Mouse (Mus musculus) forebrain, embryonic 16.5 days (tissue): ENCODE data around the gene Lsr. TPM values are rescaled to one million over a fixed set of nuclear protein-coding genes. Genes with fewer than 3 reads are reported as not detected.

Experiments
- ATAC-seq: fragments of 200-750 bp; cut with Nextera tagmentation; 2 replicates; pipeline ENCODE4 v1.8.0; 2017; ENCODE audit warnings: mild to moderate bottlenecking, moderate library complexity
- H3K27ac ChIP-seq: fragments of 300-500 bp; sonication (generic); 2 replicates; pipeline ENCODE4 v1.5.1; 2014; ENCODE audit warnings: low read length, control low read depth
- H3K27me3 ChIP-seq: fragments of 300-500 bp; sonication (generic); replicated peaks from 2 replicates; pipeline ENCODE4 v1.6.1; 2014; ENCODE audit warnings: low read length; ENCODE audit not compliant: control insufficient read depth, insufficient read depth
- H3K36me3 ChIP-seq: fragments of 300-500 bp; sonication (generic); 2 replicates; pipeline ENCODE4 v1.6.1; 2014; ENCODE audit not compliant: control insufficient read depth, insufficient read depth
- H3K4me1 ChIP-seq: fragments of 300-500 bp; sonication (generic); replicated peaks from 2 replicates; pipeline ENCODE4 v1.6.1; 2014; ENCODE audit warnings: low read length; ENCODE audit not compliant: control insufficient read depth, insufficient read depth
- H3K4me2 ChIP-seq: fragments of 300-500 bp; sonication (generic); 2 replicates; pipeline ENCODE4 v1.6.1; 2014; ENCODE audit warnings: mild to moderate bottlenecking, low read length, control low read depth
- H3K4me3 ChIP-seq: fragments of 300-500 bp; sonication (generic); replicated peaks from 2 replicates; pipeline ENCODE4 v1.5.1; 2014; ENCODE audit warnings: mild to moderate bottlenecking, low read length, control low read depth
- H3K9ac ChIP-seq: fragments of 300-500 bp; sonication (generic); replicated peaks from 2 replicates; pipeline ENCODE4 v1.6.1; 2014; ENCODE audit warnings: low read depth, low read length, control low read depth
- H3K9me3 ChIP-seq: fragments of 300-500 bp; sonication (generic); 2 replicates; pipeline ENCODE4 v1.6.1; 2016; ENCODE audit warnings: low read length; ENCODE audit not compliant: control insufficient read depth
- WGBS: fragments of 180-500 bp; shearing (Covaris S2); extraction: QIAGEN DNeasy Blood & Tissue Kit; methylation state at CpG from one replicate; pipeline ENCODE4 v1.1.7; 2014; 5-methylcytosine and 5-hydroxymethylcytosine counted together
- polyA plus RNA-seq: library from polyadenylated mRNA; unstranded; fragments of >200 nt; fragmentation: Nextera tagmentation; extraction: Ambion mirVana; gene quantifications from 2 replicates; pipeline ENCODE4 v1.2.1, GENCODE M21; 2015

Gene Lsr
- polyA plus RNA-seq: 21.3 and 23.2 TPM in 2 replicates

DNA sequence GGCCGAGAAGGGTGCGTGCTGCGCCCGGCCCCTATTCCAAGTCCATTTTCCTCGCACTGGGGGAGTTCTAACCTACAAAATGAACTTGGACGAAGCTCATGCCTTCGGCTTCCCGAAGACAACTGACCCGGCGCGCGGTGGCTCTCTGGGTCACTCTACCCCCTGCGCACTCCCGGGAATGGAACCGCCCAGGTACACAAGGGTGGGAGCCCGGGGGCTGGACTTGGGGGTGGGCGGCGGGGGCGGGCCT is at the start of gene Lsr:
Gene Lsr, minus strand, starts transcription at position 214 of the 250 bp plus-strand sequence.
- no peaks in the 10 kb centered on the region for H3K9me3 ChIP-seq
- peaks cover 3% of the 10 kb centered on the region; the same call in 1 of the 2 replicates for H3K27me3 ChIP-seq
- no peaks in the 10 kb centered on the region for H3K36me3 ChIP-seq
- ATAC-seq: no peak; the same call in none of the 2 replicates
- H3K4me3 ChIP-seq: peak within 1 kb of the TSS; percentile 36
- WGBS: 4% methylated on average over 18 of the region's 19 CpGs
- H3K4me1 ChIP-seq: peaks cover 9% of the 10 kb centered on the region
- peak within 1 kb of the TSS; percentile 26 for H3K9ac ChIP-seq
- H3K4me2 ChIP-seq: peak within 1 kb of the TSS; percentile 57
- no peak within 1 kb of the TSS for H3K27ac ChIP-seq

DNA sequence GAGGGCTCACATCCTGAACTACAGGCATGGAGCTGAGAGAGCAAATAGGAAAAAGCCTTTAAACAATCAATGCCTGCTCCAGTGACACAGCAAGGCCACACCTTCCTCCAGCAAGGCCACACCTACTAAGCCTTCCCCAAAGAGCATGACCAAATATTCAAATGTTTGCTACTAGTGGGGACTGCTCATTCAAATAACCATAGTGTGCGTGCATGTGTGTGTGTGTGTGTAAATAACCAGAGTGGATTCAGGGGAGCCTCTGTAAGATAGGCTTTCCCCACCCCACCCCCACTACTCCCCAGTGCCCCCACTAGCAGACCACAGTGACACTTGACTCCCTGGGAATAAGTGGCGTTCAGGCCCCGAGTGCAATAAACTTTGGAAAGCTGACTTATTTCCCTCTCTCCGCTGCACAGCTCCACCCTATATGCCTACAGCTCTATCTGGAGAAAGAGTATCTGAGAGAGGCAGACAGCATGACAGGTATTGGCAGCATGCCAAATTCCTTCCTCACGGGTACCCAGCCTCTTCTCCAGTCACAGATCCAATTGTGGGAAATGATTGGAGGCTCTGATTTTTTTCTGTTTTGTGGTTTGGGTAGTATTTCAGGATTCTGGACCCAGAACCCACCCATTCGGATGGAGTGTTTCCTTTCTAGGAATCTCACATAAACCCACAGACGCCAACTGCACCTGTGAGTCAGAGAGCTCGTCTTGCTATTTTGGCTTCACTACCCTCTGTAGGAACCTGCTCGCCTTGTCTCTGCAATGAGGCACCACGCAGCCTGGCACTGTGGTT is 44.0 kb upstream of the Lsr start:
- Histone ChIP-seq H3K4me3 (no peak overlapping the region), H3K9ac (no peak overlapping the region), H3K27me3 (no peaks in the 10 kb centered on the region), H3K4me1 (peaks cover 8% of the 10 kb centered on the region; the same call in 1 of the 2 replicates), H3K27ac (0 out of 2 replicates have a peak overlapping the region, but pooled peaks have one; percentile 20), H3K4me2 (no peak overlapping the region), H3K36me3 (no peaks in the 10 kb centered on the region), H3K9me3 (no peaks in the 10 kb centered on the region)
- 42% methylated on average over 10 of the region's 10 CpGs for WGBS
- ATAC-seq: peak; percentile 54

DNA sequence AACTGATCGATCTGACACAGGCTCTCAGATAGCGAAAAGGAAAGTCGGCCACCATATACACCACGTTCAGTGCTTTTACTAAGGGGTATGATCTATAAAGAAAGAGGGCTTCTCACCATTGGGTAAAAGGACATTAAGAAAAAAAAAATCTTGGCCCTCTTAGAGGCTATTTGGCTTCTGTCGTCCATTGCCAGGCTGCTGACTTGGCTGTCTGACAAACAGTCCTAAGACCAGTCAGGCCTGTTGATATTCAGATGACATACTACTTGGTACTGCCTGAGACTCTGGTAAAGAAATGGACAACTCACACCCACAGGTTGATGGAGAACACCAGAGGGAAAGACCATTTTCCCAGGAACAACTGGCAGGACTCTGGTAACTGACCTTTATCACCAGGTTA is 39.7 kb upstream of the Lsr start:
- Histone ChIP-seq H3K36me3 (no peaks in the 10 kb centered on the region), H3K27ac (no peak overlapping the region), H3K4me2 (no peak overlapping the region), H3K27me3 (no peaks in the 10 kb centered on the region), H3K4me3 (no peak overlapping the region), H3K4me1 (peaks cover 8% of the 10 kb centered on the region; the same call in 1 of the 2 replicates), H3K9ac (no peak overlapping the region), H3K9me3 (no peaks in the 10 kb centered on the region)
- no peak for ATAC-seq
- 86% methylated on average over 5 of the region's 5 CpGs for WGBS

DNA sequence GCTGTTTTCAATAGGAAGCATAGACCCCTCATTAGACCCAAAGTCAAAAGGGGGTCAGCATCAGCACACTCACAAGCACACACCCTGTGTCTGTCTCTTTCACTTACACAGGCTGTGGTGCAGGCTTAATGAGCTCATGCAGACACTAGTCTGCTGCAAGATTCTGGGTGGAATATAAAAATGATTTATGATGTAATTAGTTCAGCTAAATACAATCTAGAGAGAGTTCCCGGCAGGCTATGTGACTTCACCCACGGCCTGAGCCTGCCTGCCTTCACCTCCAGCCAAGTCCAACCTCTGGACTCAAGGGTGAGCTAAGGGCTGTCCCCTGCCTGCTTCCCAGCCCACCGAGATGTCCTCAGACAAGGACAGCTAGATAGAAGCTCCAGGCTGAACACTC is 35.6 kb upstream of the Lsr start:
- Histone ChIP-seq H3K36me3 (no peaks in the 10 kb centered on the region), H3K9me3 (no peaks in the 10 kb centered on the region), H3K4me3 (no peak overlapping the region), H3K4me1 (no peaks in the 10 kb centered on the region), H3K4me2 (no peak overlapping the region), H3K27ac (no peak overlapping the region), H3K9ac (no peak overlapping the region), H3K27me3 (no peaks in the 10 kb centered on the region)
- WGBS: 81% methylated on average over 3 of the region's 3 CpGs
- no peak for ATAC-seq

DNA sequence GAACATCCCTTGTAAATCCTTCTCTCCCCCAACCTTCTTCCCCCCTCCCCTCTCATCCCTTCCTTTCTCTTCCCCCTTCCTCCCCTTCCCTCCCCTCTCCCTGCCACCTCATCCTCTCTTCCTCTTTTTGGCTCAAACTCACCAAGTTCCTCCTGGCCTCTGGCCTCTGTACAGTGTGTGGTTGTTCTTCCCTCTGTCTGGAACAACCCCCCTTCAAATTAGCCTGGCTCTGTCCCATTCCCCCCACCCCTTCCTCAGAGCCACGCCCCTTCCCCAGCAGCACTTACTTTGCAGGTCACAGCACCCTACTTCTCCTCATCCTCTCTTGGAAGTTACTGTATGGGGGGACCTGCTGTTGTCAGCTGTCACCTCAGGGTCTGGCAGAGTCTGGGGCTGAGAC is 34.9 kb upstream of the Lsr start:
- ATAC-seq: no peak
- Histone ChIP-seq H3K9me3 (no peaks in the 10 kb centered on the region), H3K4me1 (no peaks in the 10 kb centered on the region), H3K27ac (no peak overlapping the region), H3K4me3 (no peak overlapping the region), H3K4me2 (no peak overlapping the region), H3K9ac (no peak overlapping the region), H3K27me3 (no peaks in the 10 kb centered on the region), H3K36me3 (no peaks in the 10 kb centered on the region)
- 69% methylated on average over 1 of the region's 1 CpGs for WGBS

DNA sequence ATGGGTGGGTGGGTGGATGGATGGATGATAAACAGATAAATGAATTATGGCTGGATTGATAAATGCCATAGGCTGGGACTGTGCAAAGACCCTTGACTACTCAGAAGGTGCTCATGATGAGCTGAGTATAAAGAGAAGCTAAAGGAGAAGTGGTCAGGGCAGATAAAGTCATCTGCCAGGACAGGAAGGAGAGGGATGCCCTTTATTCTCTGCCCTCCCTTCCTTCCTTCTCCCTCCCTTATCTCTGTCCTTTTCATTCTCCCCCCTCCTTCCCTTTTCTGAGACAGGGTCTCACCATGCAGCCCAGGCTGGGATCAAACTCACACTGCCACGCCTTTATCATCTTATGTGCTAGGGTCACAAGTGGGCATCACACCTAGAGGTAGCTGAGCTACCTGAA is 34.5 kb upstream of the Lsr start:
- Histone ChIP-seq H3K27ac (no peak overlapping the region), H3K27me3 (no peaks in the 10 kb centered on the region), H3K36me3 (no peaks in the 10 kb centered on the region), H3K4me3 (no peak overlapping the region), H3K4me1 (no peaks in the 10 kb centered on the region), H3K9me3 (no peaks in the 10 kb centered on the region), H3K9ac (no peak overlapping the region), H3K4me2 (no peak overlapping the region)
- WGBS: 100% methylated on average over 1 of the region's 1 CpGs
- ATAC-seq: no peak

DNA sequence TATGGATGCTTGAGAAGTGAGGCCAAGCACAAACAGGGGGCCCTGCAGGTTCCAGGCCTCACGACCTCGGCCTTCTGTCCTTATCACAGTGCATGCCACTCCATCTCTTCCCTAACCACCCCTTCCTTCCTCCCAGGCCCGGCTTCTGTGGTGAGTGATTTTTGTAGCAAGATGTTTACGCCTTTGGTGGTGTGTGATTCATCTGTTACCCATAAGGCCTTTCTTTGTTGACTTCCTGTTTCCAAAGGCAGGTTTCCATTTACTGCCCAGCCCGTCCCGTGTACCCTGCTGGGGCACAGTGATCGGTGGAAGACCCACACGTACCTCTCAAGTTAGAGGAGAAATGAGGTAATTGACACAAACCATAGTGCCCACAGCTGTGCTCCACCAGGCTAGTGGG is 29.4 kb upstream of the Lsr start:
- WGBS: 85% methylated on average over 8 of the region's 8 CpGs
- ATAC-seq: no peak

DNA sequence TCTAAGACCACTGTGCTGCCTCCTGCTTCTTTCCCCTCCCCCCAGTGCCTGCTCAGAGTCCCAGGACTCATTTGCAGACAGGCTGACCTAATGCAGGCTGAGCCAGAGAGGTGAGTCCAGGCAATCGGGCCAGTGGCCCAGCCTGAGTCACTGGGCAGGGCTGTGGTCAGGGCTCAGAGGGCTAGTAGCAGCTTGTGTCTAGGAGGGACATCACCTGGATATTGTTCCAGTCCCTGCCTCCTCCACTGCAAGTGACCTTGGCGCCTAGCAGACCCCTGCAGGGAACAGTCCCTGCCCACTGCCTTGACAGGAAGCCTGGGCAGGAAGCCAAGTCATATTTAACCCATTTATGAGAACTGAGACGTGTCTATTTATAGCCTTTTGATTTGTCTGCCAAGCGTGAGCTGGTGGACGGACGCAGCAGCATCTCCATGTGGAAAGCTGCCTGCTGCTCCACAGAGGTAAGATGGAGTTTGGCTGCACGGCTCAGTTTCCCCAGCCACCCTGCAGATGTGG is 27.3 kb upstream of the Lsr start:
- no peaks in the 10 kb centered on the region for H3K27me3 ChIP-seq
- H3K4me3 ChIP-seq: no peak overlapping the region
- no peaks in the 10 kb centered on the region for H3K4me1 ChIP-seq
- ATAC-seq: no peak
- H3K9me3 ChIP-seq: peaks cover 5% of the 10 kb centered on the region; the same call in 1 of the 2 replicates
- H3K36me3 ChIP-seq: no peaks in the 10 kb centered on the region
- H3K9ac ChIP-seq: no peak overlapping the region
- no peak overlapping the region for H3K4me2 ChIP-seq
- 46% methylated on average over 7 of the region's 7 CpGs for WGBS
- H3K27ac ChIP-seq: no peak overlapping the region

More for the DNA sequence above, 29.4 kb upstream of the Lsr start:
- H3K4me1 ChIP-seq: no peaks in the 10 kb centered on the region
- H3K4me2 ChIP-seq: no peak overlapping the region
- H3K4me3 ChIP-seq: no peak overlapping the region
- H3K27ac ChIP-seq: no peak overlapping the region
- H3K9me3 ChIP-seq: no peaks in the 10 kb centered on the region
- no peaks in the 10 kb centered on the region for H3K36me3 ChIP-seq
- no peaks in the 10 kb centered on the region for H3K27me3 ChIP-seq
- no peak overlapping the region for H3K9ac ChIP-seq

DNA sequence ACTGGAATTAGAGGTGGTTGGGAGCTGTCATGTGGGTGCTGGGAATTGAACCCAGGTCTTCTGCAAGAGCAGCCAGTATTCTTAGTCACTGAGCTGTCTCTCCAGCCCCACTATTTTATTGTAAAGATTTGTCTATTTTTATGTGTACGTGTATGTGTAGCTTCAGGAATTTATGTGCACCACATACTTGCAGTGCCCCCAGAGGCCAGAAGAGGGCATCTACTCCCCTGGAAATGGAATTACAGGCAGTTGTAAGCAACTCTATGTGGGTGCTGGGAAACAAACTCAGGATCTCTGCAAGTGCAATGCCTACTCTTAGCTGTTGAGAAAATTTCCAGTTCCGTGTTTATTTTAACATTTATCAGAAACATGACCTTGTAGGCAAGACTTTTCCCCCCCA is 23.2 kb upstream of the Lsr start:
- Histone ChIP-seq H3K27ac (no peak overlapping the region), H3K27me3 (no peaks in the 10 kb centered on the region), H3K4me1 (no peaks in the 10 kb centered on the region), H3K4me3 (no peak overlapping the region), H3K36me3 (no peaks in the 10 kb centered on the region), H3K9ac (no peak overlapping the region), H3K4me2 (no peak overlapping the region), H3K9me3 (peaks cover 5% of the 10 kb centered on the region; the same call in 1 of the 2 replicates)
- 99% methylated on average over 2 of the region's 2 CpGs for WGBS
- ATAC-seq: no peak
